Mouse (Mus musculus): Measurements from ENCODE around the gene Ank3. TPM values are rescaled to one million over a fixed set of nuclear protein-coding genes. Genes with fewer than 3 reads are reported as not detected.

Gene Ank3
- polyA plus RNA-seq, 1 experiment from 2014 or later = not detected

DNA sequence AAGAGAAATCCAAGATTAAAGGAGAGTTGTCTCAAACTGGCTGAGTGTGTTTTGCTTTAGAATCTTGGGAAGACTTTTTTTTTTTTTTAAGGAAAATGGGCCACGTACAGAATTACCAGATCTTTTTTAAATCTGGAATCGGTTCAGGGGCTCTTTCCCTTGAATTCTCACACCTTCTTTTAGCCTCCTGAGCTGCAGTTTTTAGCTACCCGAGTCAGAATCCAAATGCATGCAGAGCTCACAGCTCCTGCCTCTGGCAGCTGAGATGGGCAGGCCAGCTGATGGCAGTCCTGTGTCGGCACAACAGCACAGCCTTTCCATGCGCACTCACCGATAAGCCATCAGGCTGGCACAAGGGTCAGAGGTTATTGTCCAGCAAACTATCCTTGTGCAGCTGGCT lies 406.0 kb downstream of the Ank3 start:
- Histone ChIP-seq H3K27ac (no peak overlapping the region), H3K79me2 (ENCODE audit: inconsistent target) (no peaks in the 10 kb centered on the region), H3K4me3 (ENCODE audit: inconsistent target) (no peak overlapping the region), H3K36me3 (ENCODE audit: inconsistent target) (no peaks in the 10 kb centered on the region)
- 97% methylated on average over 6 of the region's 6 CpGs for WGBS (ENCODE audit: missing documents)

GRCm38 (mm10) chr10:69810785-69811184 lies 412.2 kb downstream of the Ank3 start:
- no peaks in the 10 kb centered on the region for H3K79me2 ChIP-seq (ENCODE audit: inconsistent target)
- no peaks in the 10 kb centered on the region for H3K36me3 ChIP-seq (ENCODE audit: inconsistent target)
- WGBS (ENCODE audit: missing documents) = 100% methylated on average over 2 of the region's 8 CpGs
- H3K27ac ChIP-seq = no peak overlapping the region
- H3K4me3 ChIP-seq (ENCODE audit: inconsistent target) = no peak overlapping the region

DNA sequence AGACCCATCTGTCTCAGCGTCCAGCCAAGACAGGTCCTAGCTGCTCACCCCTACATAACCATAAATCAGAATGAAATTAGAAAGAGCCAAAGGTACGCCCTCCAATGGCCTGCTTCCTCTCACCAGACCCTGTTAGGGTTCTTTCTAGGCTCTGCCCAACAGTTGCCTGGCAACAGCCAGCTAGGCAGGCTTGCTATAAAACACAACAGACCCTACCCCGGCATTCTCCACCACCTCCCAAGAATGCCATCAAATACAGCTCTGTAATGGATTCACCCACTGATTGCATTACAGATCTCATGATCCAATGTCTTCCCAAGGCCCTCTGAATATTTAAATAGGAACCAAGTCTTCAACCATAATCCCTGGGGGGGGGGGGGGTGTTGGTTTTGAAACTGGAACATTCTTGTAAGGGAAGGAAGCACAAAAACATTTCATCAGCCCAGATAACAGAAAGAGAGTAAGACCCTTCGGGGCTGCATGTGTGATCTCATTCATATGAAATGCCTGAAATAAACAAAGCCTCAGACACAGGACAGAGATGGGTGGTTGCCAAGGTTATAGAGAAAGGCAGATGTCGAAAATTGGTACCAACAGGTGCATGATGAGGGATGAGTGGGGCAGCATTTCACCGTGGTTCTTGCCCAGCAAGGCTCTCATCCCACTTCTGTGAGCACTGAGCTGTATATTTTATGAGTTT lies 415.4 kb downstream of the Ank3 start:
- Histone ChIP-seq H3K79me2 (ENCODE audit: inconsistent target) (no peaks in the 10 kb centered on the region), H3K36me3 (ENCODE audit: inconsistent target) (no peaks in the 10 kb centered on the region), H3K27ac (no peak overlapping the region), H3K4me3 (ENCODE audit: inconsistent target) (no peak overlapping the region)
- WGBS (ENCODE audit: missing documents) = 69% methylated on average over 6 of the region's 6 CpGs

- Histone ChIP-seq H3K4me3 (ENCODE audit: inconsistent target) (no peak overlapping the region), H3K36me3 (ENCODE audit: inconsistent target) (no peaks in the 10 kb centered on the region), H3K79me2 (ENCODE audit: inconsistent target) (no peaks in the 10 kb centered on the region), H3K27ac (no peak overlapping the region)
- WGBS (ENCODE audit: missing documents) = 91% methylated on average over 6 of the region's 7 CpGs
Observed at GRCm38 (mm10) chr10:69821245-69821644, 422.7 kb downstream of the Ank3 start.

- H3K79me2 ChIP-seq (ENCODE audit: inconsistent target) = no peaks in the 10 kb centered on the region
- WGBS (ENCODE audit: missing documents) = 64% methylated on average over 2 of the region's 2 CpGs
- no peaks in the 10 kb centered on the region for H3K36me3 ChIP-seq (ENCODE audit: inconsistent target)
- H3K4me3 ChIP-seq (ENCODE audit: inconsistent target) = no peak overlapping the region
- H3K27ac ChIP-seq = no peak overlapping the region
Observed at GRCm38 (mm10) chr10:69828770-69829169, 430.2 kb downstream of the Ank3 start.

GRCm38 (mm10) chr10:69829236-69829635 lies 430.7 kb downstream of the Ank3 start:
- 93% methylated on average over 3 of the region's 3 CpGs for WGBS (ENCODE audit: missing documents)
- Histone ChIP-seq H3K36me3 (ENCODE audit: inconsistent target) (no peaks in the 10 kb centered on the region), H3K79me2 (ENCODE audit: inconsistent target) (no peaks in the 10 kb centered on the region), H3K27ac (no peak overlapping the region), H3K4me3 (ENCODE audit: inconsistent target) (no peak overlapping the region)

DNA sequence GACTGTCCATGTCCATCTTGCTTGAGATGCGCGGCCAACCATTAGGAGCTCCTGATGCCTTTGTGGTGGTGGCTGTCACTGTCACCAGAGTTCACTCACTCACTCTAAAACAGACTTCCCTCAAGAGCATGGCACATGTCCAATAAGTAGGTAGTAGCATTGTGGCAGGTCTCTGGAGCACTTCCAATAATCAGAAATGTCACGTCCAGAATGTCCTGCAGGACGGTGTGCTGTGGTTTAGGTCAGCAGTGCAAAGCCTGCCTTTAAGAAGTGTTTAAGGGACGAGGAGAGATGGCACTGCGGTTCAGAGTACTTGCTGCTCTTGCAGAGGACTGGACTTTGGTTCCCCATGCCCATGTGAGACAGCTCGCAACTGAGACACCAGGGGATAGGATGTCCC lies 433.0 kb downstream of the Ank3 start:
- Histone ChIP-seq H3K4me3 (ENCODE audit: inconsistent target) (no peak overlapping the region), H3K79me2 (ENCODE audit: inconsistent target) (no peaks in the 10 kb centered on the region), H3K36me3 (ENCODE audit: inconsistent target) (no peaks in the 10 kb centered on the region), H3K27ac (no peak overlapping the region)
- WGBS (ENCODE audit: missing documents) = 60% methylated on average over 7 of the region's 7 CpGs

DNA sequence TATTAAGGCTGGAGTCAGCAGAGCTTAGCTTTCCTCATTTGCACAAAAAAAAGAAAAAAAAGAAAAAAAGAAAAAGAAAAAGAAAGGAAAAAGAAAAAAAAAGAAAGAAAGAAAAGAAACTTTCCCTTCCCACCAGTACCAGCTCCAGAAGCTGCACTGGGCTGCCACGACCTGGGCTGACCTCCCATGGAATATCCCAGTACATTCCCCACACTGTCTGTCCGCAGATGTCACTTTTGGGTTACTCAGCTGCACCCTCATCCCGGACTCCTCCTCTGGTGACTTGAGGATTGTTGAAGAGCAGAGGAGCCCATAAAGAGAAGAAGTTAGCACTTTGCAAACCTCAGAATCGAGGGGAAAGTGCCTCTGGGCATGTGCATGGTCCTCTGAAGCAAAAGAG lies 433.7 kb downstream of the Ank3 start:
- WGBS (ENCODE audit: missing documents) = 67% methylated on average over 4 of the region's 4 CpGs
- no peaks in the 10 kb centered on the region for H3K79me2 ChIP-seq (ENCODE audit: inconsistent target)
- no peak overlapping the region for H3K4me3 ChIP-seq (ENCODE audit: inconsistent target)
- H3K27ac ChIP-seq = no peak overlapping the region
- H3K36me3 ChIP-seq (ENCODE audit: inconsistent target) = no peaks in the 10 kb centered on the region

GRCm38 (mm10) chr10:69832822-69833221 lies 434.2 kb downstream of the Ank3 start:
- H3K79me2 ChIP-seq (ENCODE audit: inconsistent target) = no peaks in the 10 kb centered on the region
- H3K36me3 ChIP-seq (ENCODE audit: inconsistent target) = no peaks in the 10 kb centered on the region
- 87% methylated on average over 7 of the region's 7 CpGs for WGBS (ENCODE audit: missing documents)
- H3K4me3 ChIP-seq (ENCODE audit: inconsistent target) = no peak overlapping the region
- no peak overlapping the region for H3K27ac ChIP-seq

GRCm38 (mm10) chr10:69834700-69835099 lies 436.1 kb downstream of the Ank3 start:
- Histone ChIP-seq H3K79me2 (ENCODE audit: inconsistent target) (no peaks in the 10 kb centered on the region), H3K27ac (no peak overlapping the region), H3K36me3 (ENCODE audit: inconsistent target) (no peaks in the 10 kb centered on the region), H3K4me3 (ENCODE audit: inconsistent target) (no peak overlapping the region)
- WGBS (ENCODE audit: missing documents) = 79% methylated on average over 4 of the region's 4 CpGs

DNA sequence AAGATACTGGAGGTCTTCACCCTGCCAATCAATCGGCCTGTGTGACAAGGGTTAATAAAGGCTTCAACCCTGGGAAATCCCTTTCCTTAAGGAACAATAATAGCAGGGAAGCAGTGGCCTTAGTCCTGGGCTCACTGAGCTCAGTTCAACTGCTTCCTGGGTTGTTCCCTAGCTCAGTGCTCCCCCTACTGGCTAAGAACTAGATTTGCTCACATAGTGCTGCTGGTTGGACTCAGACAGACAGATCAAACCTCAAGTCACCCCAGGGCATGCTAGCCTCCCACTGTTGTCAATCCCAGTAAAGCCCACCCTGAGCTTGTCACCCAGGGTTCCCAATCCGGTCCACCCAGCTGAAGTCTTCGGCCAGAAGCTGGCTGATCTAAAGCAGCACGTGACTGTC lies 447.2 kb downstream of the Ank3 start:
- 47% methylated on average over 4 of the region's 4 CpGs for WGBS (ENCODE audit: missing documents)
- Histone ChIP-seq H3K4me3 (ENCODE audit: inconsistent target) (no peak overlapping the region), H3K27ac (no peak overlapping the region), H3K79me2 (ENCODE audit: inconsistent target) (no peaks in the 10 kb centered on the region), H3K36me3 (ENCODE audit: inconsistent target) (no peaks in the 10 kb centered on the region)

DNA sequence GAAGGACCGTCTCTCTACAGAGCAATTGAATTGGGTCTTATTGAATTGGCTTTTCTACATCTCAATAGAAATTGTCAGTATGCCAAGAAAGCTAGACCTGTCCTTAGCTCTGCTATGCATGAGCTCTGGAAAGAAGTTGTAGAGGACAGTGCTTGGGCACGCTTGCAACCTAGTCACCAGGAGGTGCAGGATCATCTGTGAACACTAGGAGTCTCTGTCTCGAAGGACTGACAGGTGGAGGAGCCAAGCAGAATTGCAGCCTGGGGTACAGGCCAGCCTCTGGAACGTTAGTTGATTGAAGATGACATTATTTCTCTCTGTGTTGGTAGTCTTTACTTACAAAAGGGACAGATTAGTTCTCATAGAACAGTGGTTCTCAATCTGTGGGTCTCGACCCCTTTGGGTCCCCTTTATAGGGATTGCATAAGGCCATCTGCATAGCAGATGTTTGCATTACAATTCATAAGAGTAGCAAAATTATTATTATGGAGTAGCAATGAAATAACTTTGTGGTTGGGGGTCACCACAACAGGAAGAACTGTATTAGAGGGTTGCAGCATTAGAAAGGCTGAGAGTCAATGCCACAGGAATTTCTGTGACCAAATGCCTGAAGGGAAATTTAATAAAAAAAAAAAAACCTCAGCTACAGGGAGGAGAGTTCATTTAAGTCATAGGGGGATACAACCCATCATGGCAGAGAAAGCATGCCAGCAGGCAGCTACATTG lies 454.0 kb downstream of the Ank3 start:
- H3K79me2 ChIP-seq (ENCODE audit: inconsistent target) = no peaks in the 10 kb centered on the region
- no peak overlapping the region for H3K27ac ChIP-seq
- H3K36me3 ChIP-seq (ENCODE audit: inconsistent target) = no peaks in the 10 kb centered on the region
- WGBS (ENCODE audit: missing documents) = 67% methylated on average over 5 of the region's 5 CpGs
- H3K4me3 ChIP-seq (ENCODE audit: inconsistent target) = no peak overlapping the region

- WGBS (ENCODE audit: missing documents) = 95% methylated on average over 8 of the region's 8 CpGs
- H3K4me3 ChIP-seq (ENCODE audit: inconsistent target) = no peak overlapping the region
- H3K27ac ChIP-seq = no peak overlapping the region
- no peaks in the 10 kb centered on the region for H3K36me3 ChIP-seq (ENCODE audit: inconsistent target)
- no peaks in the 10 kb centered on the region for H3K79me2 ChIP-seq (ENCODE audit: inconsistent target)
Observed at GRCm38 (mm10) chr10:69854587-69855185, 456.1 kb downstream of the Ank3 start.

- Histone ChIP-seq H3K79me2 (ENCODE audit: inconsistent target) (no peaks in the 10 kb centered on the region), H3K36me3 (ENCODE audit: inconsistent target) (no peaks in the 10 kb centered on the region), H3K27ac (no peak overlapping the region), H3K4me3 (ENCODE audit: inconsistent target) (no peak overlapping the region)
- WGBS (ENCODE audit: missing documents) = 53% methylated on average over 9 of the region's 9 CpGs
Observed at GRCm38 (mm10) chr10:69858011-69858410, 459.4 kb downstream of the Ank3 start.

DNA sequence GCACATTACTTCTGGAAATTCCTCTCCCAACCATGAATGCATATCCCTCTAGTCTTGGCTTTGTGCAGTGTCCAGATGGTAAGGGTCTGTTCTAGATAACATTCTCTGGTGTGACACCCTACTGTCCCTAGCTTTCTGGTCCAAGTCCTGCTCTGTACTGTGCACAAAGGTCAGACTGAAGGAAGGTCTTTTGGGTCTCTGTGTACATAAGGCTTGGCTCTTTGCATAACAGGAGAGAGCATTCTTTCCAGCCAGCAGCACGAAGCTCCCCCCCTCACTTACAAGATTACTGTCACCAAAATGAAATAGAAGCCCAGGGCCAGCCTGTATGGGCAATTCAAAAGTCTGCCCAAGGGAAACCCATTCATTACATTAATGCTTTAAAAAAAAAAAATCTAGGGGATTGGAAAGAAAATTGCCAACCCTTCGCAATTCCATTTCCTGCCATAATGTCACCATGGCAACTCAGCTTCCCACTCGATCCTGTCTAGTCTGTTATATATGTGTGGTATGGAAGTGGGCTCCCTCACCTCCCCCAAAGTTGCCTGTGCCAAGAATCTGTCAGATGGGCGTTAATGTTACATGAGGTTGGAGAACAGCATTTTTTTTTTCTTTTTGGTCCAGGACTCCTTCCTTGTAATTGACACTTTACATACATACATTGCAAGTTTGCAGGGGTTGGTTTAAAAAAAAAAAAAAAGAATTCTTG lies 460.5 kb downstream of the Ank3 start:
- no peak overlapping the region for H3K4me3 ChIP-seq (ENCODE audit: inconsistent target)
- no peaks in the 10 kb centered on the region for H3K36me3 ChIP-seq (ENCODE audit: inconsistent target)
- H3K27ac ChIP-seq = no peak overlapping the region
- no peaks in the 10 kb centered on the region for H3K79me2 ChIP-seq (ENCODE audit: inconsistent target)
- 24% methylated on average over 4 of the region's 4 CpGs for WGBS (ENCODE audit: missing documents)
